Mouse (Mus musculus) spleen, adult 18-20 months (tissue): ENCODE results near the gene Siae.

Source experiments
- DNase-seq, 2 experiments: peaks; one replicate each; pipeline ENCODE4 v3.0.0; 2022; ENCODE audit warnings: mixed read lengths in 2 of 2

Gene Siae

DNA sequence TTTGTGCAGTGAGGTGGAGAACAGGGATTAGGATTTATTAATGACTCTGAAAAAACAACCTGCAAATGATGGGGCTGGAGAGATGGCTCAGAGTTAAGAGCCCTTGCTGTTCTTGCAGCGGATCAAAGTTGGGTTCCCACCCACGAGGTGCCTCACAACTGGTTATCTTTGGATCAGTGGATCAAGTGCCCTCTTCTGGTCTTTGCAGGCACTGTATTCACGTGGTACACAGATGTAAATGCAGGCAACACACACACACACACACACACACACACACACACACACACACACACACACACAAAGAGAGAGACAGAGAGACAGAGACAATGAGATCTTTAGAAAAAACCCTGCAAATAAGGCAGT, 132.4 kb downstream of the Siae start:
- no peak for DNase-seq

- DNase-seq: no peak
These were observed 134.6 kb downstream of the Siae start for GRCm38 (mm10) chr9:37689970-37690686.
